Mouse (Mus musculus) erythroid progenitor cell, adult 5-6 weeks (primary cell): Measurements from ENCODE around the gene Lpcat1. TPM values are rescaled to one million over a fixed set of nuclear protein-coding genes. Genes with fewer than 3 reads are reported as not detected.

Source experiments
- ATAC-seq: replicated peaks from 2 replicates; pipeline ENCODE4 v1.8.0; 2016; ENCODE audit warnings: moderate number of reproducible peaks, mild to moderate bottlenecking, moderate TSS enrichment, inconsistent platforms; ENCODE audit not compliant: poor library complexity, low FRiP score, severe bottlenecking
- total RNA-seq, 2 experiments: library from RNA; stranded (forward) in 1 of 2; stranded (reverse) in 1 of 2; fragments of 150-400 nt in 1 of 2; fragments of 186-747, 209-891 nt in 1 of 2; gene quantifications; 2 replicates each; pipeline versions ENCODE4 v1.2.3 to v1.2.4; 2015 to 2017; ENCODE audit warnings: low replicate concordance in 2 of 2

The Lpcat1 gene
- total RNA-seq (2015; ENCODE audit: low replicate concordance) (241 and 302 TPM in 2 replicates), total RNA-seq (2017; ENCODE audit: low replicate concordance) (359 and 488 TPM in 2 replicates)

GRCm38 (mm10) chr13:73467034-73467420 lies at the start of gene Lpcat1:
Gene Lpcat1 (plus strand): TSS chr13:73467197.
- peak; percentile 83 for ATAC-seq

GRCm38 (mm10) chr13:73417478-73418220 lies 49.3 kb upstream of the Lpcat1 start:
- 0 out of 2 replicates have a peak, but pooled peaks have one; percentile 53 for ATAC-seq

- no peak for ATAC-seq
These were observed 48.7 kb upstream of the Lpcat1 start for GRCm38 (mm10) chr13:73418297-73418696.

GRCm38 (mm10) chr13:73419244-73419643 lies 47.8 kb upstream of the Lpcat1 start:
- 0 out of 2 replicates have a peak, but pooled peaks have one; percentile 18 for ATAC-seq

- ATAC-seq: no peak
These were observed 44.0 kb upstream of the Lpcat1 start for GRCm38 (mm10) chr13:73423043-73423442.

GRCm38 (mm10) chr13:73425035-73425434 lies 42.0 kb upstream of the Lpcat1 start:
- ATAC-seq: no peak

- ATAC-seq: peak; percentile 89
These were observed 41.0 kb upstream of the Lpcat1 start for GRCm38 (mm10) chr13:73425839-73426490.

- ATAC-seq: no peak
These were observed 40.4 kb upstream of the Lpcat1 start for GRCm38 (mm10) chr13:73426587-73426986.

GRCm38 (mm10) chr13:73429605-73430321 lies 37.2 kb upstream of the Lpcat1 start:
- no peak for ATAC-seq

GRCm38 (mm10) chr13:73432466-73433149 lies 34.4 kb upstream of the Lpcat1 start:
- no peak for ATAC-seq

- ATAC-seq: peak; percentile 82
These were observed 33.1 kb upstream of the Lpcat1 start for GRCm38 (mm10) chr13:73433681-73434535.

GRCm38 (mm10) chr13:73434687-73435086 lies 32.3 kb upstream of the Lpcat1 start:
- ATAC-seq: no peak

- no peak; the same call in 1 of the 2 replicates for ATAC-seq
These were observed 31.3 kb upstream of the Lpcat1 start for GRCm38 (mm10) chr13:73435662-73436061.

- ATAC-seq: no peak
These were observed 27.9 kb upstream of the Lpcat1 start for GRCm38 (mm10) chr13:73439057-73439456.

- ATAC-seq: no peak
These were observed 26.0 kb upstream of the Lpcat1 start for GRCm38 (mm10) chr13:73441032-73441431.

GRCm38 (mm10) chr13:73441686-73442085 lies 25.3 kb upstream of the Lpcat1 start:
- no peak for ATAC-seq

GRCm38 (mm10) chr13:73442431-73442830 lies 24.6 kb upstream of the Lpcat1 start:
- ATAC-seq: no peak

- ATAC-seq: peak; percentile 81
These were observed 23.7 kb upstream of the Lpcat1 start for GRCm38 (mm10) chr13:73443093-73443821.
